Mouse (Mus musculus): ENCODE data around the gene Kif19a. TPM values are rescaled to one million over a fixed set of nuclear protein-coding genes. Genes with fewer than 3 reads are reported as not detected.

The Kif19a gene
- polyA plus RNA-seq, 2 experiments: 0.09 TPM; not detected in 1

- H3K4me2 ChIP-seq (ENCODE audit: low read depth): no peak overlapping the region
- no peak for TF ChIP-seq CTCF (IDR thresholded peaks at IDR 0.05; ENCODE audit: low read depth)
- TF ChIP-seq EP300 (IDR thresholded peaks at IDR 0.05; ENCODE audit: low read depth): no peak
- no peak for ATAC-seq (ENCODE audit: insufficient read depth)
- peaks cover 4% of the 10 kb centered on the region for H3K27me3 ChIP-seq (ENCODE audit: control insufficient read depth, insufficient read depth, low read length)
- no peak overlapping the region for H3K4me3 ChIP-seq (ENCODE audit: insufficient read depth in 1 of 2, low read depth in 2 of 2, low read length in 2 of 2)
- H3K9me3 ChIP-seq (ENCODE audit: control insufficient read depth, low read length): no peaks in the 10 kb centered on the region
- DNase-seq (ENCODE audit: low read depth in 3 of 3, low spot score in 3 of 3): no peak
- no peak overlapping the region for H3K27ac ChIP-seq
- WGBS (ENCODE audit: insufficient replicate concordance): 38% methylated on average over 6 of the region's 6 CpGs
- no peak overlapping the region for H3K9ac ChIP-seq (replicated peaks)
- H3K4me1 ChIP-seq (replicated peaks; ENCODE audit: control insufficient read depth in 2 of 2, insufficient read depth in 2 of 2, low read length in 1 of 2): 0 out of 4 replicates have a peak, but pooled peaks cover 0 to 4% of the 10 kb centered on the region in 2 experiments
- no peaks in the 10 kb centered on the region for H3K36me3 ChIP-seq (replicated peaks; ENCODE audit: control insufficient read depth, insufficient read depth, low read depth)
These were observed 35.3 kb upstream of the Kif19a start for GRCm38 (mm10) chr11:114729832-114730363.

GRCm38 (mm10) chr11:114731711-114732110 lies 33.5 kb upstream of the Kif19a start:
- Histone ChIP-seq H3K27me3 (ENCODE audit: control insufficient read depth, insufficient read depth, low read length) (peaks cover 3% of the 10 kb centered on the region), H3K36me3 (replicated peaks; ENCODE audit: control insufficient read depth, insufficient read depth, low read depth) (no peaks in the 10 kb centered on the region), H3K27ac (no peak overlapping the region), H3K9me3 (ENCODE audit: control insufficient read depth, low read length) (no peaks in the 10 kb centered on the region), H3K4me1 (replicated peaks; ENCODE audit: control insufficient read depth in 2 of 2, insufficient read depth in 2 of 2, low read length in 1 of 2) (0 out of 4 replicates have a peak, but pooled peaks cover 0 to 2% of the 10 kb centered on the region in 2 experiments), H3K9ac (replicated peaks) (no peak overlapping the region), H3K4me2 (ENCODE audit: low read depth) (no peak overlapping the region), H3K4me3 (ENCODE audit: insufficient read depth in 1 of 2, low read depth in 2 of 2, low read length in 2 of 2) (no peak overlapping the region)
- WGBS (ENCODE audit: insufficient replicate concordance): 74% methylated on average over 4 of the region's 4 CpGs
- no peak for TF ChIP-seq CTCF (IDR thresholded peaks at IDR 0.05; ENCODE audit: low read depth)
- TF ChIP-seq EP300 (IDR thresholded peaks at IDR 0.05; ENCODE audit: low read depth): no peak
- DNase-seq (ENCODE audit: low read depth in 3 of 3, low spot score in 3 of 3) (no peak), ATAC-seq (ENCODE audit: insufficient read depth) (no peak)

- Histone ChIP-seq H3K27ac (no peak overlapping the region), H3K4me2 (ENCODE audit: low read depth) (no peak overlapping the region), H3K27me3 (ENCODE audit: control insufficient read depth, insufficient read depth, low read length) (no peaks in the 10 kb centered on the region), H3K4me1 (replicated peaks; ENCODE audit: control insufficient read depth in 2 of 2, insufficient read depth in 2 of 2, low read length in 1 of 2) (0 out of 4 replicates have a peak, but pooled peaks cover 0 to 2% of the 10 kb centered on the region in 2 experiments), H3K9me3 (ENCODE audit: control insufficient read depth, low read length) (no peaks in the 10 kb centered on the region), H3K36me3 (replicated peaks; ENCODE audit: control insufficient read depth, insufficient read depth, low read depth) (no peaks in the 10 kb centered on the region), H3K4me3 (ENCODE audit: insufficient read depth in 1 of 2, low read depth in 2 of 2, low read length in 2 of 2) (no peak overlapping the region), H3K9ac (replicated peaks) (no peak overlapping the region)
- ATAC-seq (ENCODE audit: insufficient read depth) (no peak), DNase-seq (ENCODE audit: low read depth in 3 of 3, low spot score in 3 of 3) (no peak)
- TF ChIP-seq CTCF (IDR thresholded peaks at IDR 0.05; ENCODE audit: low read depth) (no peak), EP300 (IDR thresholded peaks at IDR 0.05; ENCODE audit: low read depth) (no peak)
- WGBS (ENCODE audit: insufficient replicate concordance): 61% methylated on average over 22 of the region's 22 CpGs
These were observed 32.3 kb upstream of the Kif19a start for GRCm38 (mm10) chr11:114732890-114733289.

GRCm38 (mm10) chr11:114736111-114736510 lies 29.1 kb upstream of the Kif19a start:
- no peaks in the 10 kb centered on the region for H3K9me3 ChIP-seq (ENCODE audit: control insufficient read depth, low read length)
- no peak for ATAC-seq (ENCODE audit: insufficient read depth)
- H3K27ac ChIP-seq: no peak overlapping the region
- no peak for DNase-seq (ENCODE audit: low read depth in 3 of 3, low spot score in 3 of 3)
- TF ChIP-seq CTCF (IDR thresholded peaks at IDR 0.05; ENCODE audit: low read depth) (no peak), EP300 (IDR thresholded peaks at IDR 0.05; ENCODE audit: low read depth) (no peak)
- H3K4me1 ChIP-seq (replicated peaks; ENCODE audit: control insufficient read depth in 2 of 2, insufficient read depth in 2 of 2, low read length in 1 of 2): no peaks in the 10 kb centered on the region
- no peak overlapping the region for H3K4me3 ChIP-seq (ENCODE audit: insufficient read depth in 1 of 2, low read depth in 2 of 2, low read length in 2 of 2)
- 51% methylated on average over 2 of the region's 2 CpGs for WGBS (ENCODE audit: insufficient replicate concordance)
- no peaks in the 10 kb centered on the region for H3K27me3 ChIP-seq (ENCODE audit: control insufficient read depth, insufficient read depth, low read length)
- no peak overlapping the region for H3K4me2 ChIP-seq (ENCODE audit: low read depth)
- H3K9ac ChIP-seq (replicated peaks): no peak overlapping the region
- H3K36me3 ChIP-seq (replicated peaks; ENCODE audit: control insufficient read depth, insufficient read depth, low read depth): no peaks in the 10 kb centered on the region

- DNase-seq (ENCODE audit: low read depth in 3 of 3, low spot score in 3 of 3) (no peak), ATAC-seq (ENCODE audit: insufficient read depth) (no peak)
- no peak for TF ChIP-seq EP300 (IDR thresholded peaks at IDR 0.05; ENCODE audit: low read depth)
- peak; percentile 68 for TF ChIP-seq CTCF (IDR thresholded peaks at IDR 0.05; ENCODE audit: low read depth)
- Histone ChIP-seq H3K36me3 (replicated peaks; ENCODE audit: control insufficient read depth, insufficient read depth, low read depth) (no peaks in the 10 kb centered on the region), H3K4me1 (replicated peaks; ENCODE audit: control insufficient read depth in 2 of 2, insufficient read depth in 2 of 2, low read length in 1 of 2) (no peaks in the 10 kb centered on the region), H3K27me3 (ENCODE audit: control insufficient read depth, insufficient read depth, low read length) (no peaks in the 10 kb centered on the region), H3K9ac (replicated peaks) (no peak overlapping the region), H3K27ac (no peak overlapping the region), H3K4me2 (ENCODE audit: low read depth) (no peak overlapping the region), H3K4me3 (ENCODE audit: insufficient read depth in 1 of 2, low read depth in 2 of 2, low read length in 2 of 2) (no peak overlapping the region), H3K9me3 (ENCODE audit: control insufficient read depth, low read length) (no peaks in the 10 kb centered on the region)
- 44% methylated on average over 11 of the region's 11 CpGs for whole genome bisulfite sequencing (ENCODE audit: insufficient replicate concordance)
These were observed 28.1 kb upstream of the Kif19a start for GRCm38 (mm10) chr11:114736913-114737624.

All from liver, embryonic 14.5 days (tissue).